Mouse (Mus musculus) Muller cell, postnatal 12 days (primary cell): ENCODE results near the gene Olfr69.
"Not testable (repeated sequence)": the region's sequence is repeated elsewhere in the genome, so short reads cannot be mapped to it uniquely, and the experiment has no call there.

Experiments
- DNase-seq: peaks from one replicate; pipeline ENCODE4 v3.0.0-alpha.2; 2015; ENCODE audit errors: inconsistent ontology term

Gene Olfr69

DNA sequence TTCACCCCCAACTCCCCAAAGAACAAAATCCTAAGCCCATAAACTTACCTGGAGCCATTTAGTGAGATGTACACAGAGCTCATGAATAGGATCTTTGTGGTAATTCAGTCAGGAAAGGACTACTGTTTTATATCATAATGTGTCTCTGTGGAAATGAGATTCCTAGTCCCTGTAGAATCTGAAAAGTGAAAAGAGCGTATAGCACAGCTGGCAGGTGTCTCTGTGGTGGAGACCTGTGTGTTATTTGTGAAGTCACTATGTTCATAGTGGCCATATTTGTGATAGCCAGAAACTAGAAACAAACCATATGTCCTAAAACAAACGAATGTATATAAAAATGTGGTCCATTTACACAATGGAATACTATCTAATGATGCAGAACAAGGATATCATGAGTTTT lies at the start of gene Olfr69:
TSS of gene Olfr69 (minus strand) at position 101 of the 400 bp plus-strand sequence.
- no peak for DNase-seq

DNA sequence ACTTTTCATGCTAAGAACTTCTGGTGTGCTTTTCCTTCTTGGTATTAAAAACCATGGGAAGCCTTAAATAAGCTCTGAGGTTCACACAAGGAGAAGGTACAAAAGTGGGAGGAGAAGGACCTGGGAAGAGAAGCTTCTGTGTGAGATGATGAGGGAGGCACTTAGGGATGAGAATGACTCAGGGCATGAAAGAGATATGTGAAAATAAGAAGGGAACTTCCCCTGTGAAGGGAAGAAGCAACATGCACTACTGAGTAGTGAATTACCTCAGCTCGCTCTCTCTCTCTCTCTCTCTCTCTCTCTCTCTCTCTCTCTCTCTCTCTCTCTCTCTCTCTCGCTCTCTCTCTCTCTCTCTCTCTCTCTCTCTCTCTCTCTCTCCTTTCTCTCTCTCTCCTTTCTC lies 43.7 kb upstream of the Olfr69 start:
- DNase-seq: not testable (repeated sequence)

DNA sequence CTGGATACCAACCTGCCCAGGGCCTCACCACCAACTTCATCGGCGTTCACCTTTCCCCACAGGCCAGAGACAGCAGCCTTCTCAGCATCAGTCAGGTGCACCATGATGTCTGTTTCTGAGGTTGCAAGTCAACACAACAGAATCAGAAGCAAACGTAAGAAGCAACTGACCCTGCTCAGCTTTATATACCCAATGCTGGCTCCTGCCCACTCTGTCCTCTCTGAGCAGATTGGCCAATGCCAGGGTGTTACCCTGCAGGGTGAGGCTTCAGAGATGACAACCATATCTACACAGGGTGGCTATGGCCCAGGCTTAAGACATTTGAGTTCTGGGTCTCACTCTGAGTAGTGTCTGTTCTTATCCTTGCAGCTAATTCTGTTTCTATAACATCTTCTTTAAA lies 42.4 kb upstream of the Olfr69 start, which contains the start of gene Hbb-bt:
TSS of gene Hbb-bt (minus strand) at position 231 of the 400 bp plus-strand sequence.
- DNase-seq: no peak

- DNase-seq: not testable (repeated sequence)
Observed at GRCm38 (mm10) chr7:103813152-103813551, 41.8 kb upstream of the Olfr69 start.

- no peak for DNase-seq
Observed at GRCm38 (mm10) chr7:103812174-103812573, 40.8 kb upstream of the Olfr69 start.

- DNase-seq: no peak
Observed at GRCm38 (mm10) chr7:103811223-103811845, 39.9 kb upstream of the Olfr69 start.

DNA sequence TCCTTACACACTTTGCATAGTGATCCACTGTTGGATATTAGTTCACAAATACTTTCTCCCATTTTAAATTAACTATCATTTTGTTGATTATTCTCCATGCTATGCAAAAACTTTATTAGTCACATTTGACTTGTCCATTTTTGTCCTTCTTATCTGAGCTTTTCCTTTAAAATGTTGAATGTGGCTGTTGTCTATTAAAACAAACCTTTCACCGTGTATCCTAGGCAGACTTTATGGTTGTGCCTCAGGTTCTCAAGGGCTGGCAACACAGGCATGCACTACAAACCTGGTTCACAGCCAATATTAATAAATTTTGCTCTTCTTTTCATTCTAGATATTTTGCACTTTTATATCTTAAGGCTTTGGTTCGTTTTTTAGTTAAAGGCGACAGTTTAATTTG lies 39.4 kb upstream of the Olfr69 start:
- DNase-seq: no peak

DNA sequence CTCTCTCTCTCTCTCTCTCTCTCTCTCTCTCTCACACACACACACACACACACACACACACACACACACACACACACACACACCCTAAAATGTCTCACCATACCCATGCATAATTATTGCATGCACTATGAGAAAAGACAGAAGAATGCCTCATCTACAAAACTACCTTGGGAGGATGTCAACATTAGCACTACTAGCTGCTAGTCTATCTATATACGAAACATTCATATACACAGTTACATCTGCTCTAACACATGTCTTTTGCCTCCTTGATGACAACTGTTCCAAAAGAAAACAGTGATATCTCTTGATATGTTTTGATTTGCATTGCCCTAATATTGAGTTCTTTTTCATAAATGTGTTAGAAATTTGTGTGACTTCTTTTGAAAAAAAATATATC lies 38.9 kb upstream of the Olfr69 start:
- no peak for DNase-seq

DNA sequence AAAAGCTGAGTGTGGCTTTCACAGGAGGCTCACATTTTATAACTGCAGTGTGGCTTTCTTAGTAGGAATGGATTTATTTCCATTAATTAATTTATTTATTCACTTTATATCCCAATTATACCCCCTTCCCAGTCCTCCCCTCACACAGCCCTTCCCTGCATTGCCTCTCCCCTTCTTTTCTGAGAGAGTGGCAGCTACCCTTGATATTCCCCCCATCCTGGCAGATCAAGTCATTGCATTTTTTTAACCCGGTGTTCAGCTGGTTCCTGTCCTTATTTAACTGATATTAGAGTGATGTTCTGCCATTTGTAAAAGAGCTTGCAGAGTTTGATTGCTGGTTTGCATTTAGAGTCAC lies 38.4 kb upstream of the Olfr69 start:
- DNase-seq: no peak

DNA sequence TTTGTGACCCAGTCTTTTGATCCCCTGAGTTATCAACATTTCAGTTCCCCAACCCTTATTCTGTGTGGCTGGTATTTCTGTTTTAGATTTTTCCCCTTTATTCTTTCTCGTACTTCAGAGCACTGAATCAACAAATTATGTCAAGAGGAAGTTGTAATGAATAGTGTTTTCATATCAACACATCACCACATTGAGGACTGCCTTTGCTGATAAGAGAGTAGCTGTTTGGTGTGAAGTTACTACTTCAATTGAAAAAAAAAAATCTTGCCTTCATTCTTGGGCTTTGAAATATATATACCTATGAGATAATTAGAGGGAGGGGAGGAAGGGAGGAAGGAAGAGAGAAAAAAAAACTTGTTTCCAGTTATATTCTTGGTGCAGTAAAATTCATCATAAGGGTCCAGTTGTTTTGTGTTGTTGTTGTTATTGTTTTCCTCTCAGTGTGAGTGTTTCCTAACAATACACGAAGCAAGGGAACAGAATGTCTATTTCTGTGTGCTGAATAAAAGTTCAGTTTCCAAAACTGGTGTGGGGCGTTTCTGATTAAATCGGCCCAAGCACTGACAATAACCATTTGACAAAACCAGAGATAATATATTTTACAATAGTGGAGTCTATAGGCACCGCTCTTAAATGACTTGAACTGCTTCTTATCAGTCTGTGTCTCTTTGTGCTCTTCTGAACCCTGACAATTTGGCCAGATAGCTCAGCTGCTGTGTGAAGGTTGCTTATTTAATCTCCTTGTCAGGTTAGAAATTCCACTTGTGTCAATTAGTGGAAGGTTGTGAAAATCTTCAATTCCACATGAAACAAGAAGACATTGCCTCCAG lies 37.8 kb upstream of the Olfr69 start:
- no peak for DNase-seq

GRCm38 (mm10) chr7:103808120-103808519 lies 36.7 kb upstream of the Olfr69 start:
- not testable (repeated sequence) for DNase-seq

DNA sequence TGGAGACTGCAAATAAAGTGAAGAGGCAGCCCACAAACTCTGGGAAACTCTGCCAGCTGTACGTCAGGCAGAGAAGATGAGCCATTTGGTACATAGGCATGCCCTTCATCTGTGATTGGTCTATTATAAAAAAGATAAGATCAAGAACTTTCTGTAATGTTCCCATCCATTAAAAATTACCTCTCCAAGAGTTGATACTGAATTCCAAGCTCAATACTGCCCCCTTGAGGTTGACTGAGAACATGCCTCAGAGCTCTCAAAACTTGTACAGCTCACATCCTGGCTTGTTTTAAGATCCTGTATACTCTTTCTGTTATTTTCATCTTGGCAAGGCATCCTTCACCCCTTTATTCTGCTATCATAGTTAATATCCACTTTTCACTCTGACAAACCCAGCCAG lies 35.5 kb upstream of the Olfr69 start:
- DNase-seq: peak; percentile 0

GRCm38 (mm10) chr7:103792669-103793388 lies 21.4 kb upstream of the Olfr69 start:
- DNase-seq: no peak

DNA sequence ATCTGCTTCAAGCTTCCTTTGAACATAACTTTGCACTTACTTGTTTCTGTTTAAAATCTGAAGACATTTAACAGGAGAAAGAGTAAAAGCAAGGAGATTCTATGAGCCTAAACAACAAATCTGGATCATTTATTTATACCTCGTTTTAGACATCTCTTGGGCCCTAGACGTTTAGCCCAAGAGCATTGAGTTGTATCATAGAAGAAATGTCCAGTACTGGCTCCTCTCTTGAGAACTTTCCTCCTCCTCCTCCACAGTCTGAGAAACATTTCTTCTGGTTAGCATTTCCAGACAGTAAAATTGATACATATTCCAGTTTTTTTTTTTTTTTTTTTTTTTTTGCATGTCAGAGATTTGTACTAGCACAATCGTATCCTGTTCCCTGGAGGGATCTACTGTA lies 20.3 kb upstream of the Olfr69 start, which contains the start of gene Olfr67:
TSS of gene Olfr67 (minus strand) at position 101 of the 400 bp plus-strand sequence.
- no peak for DNase-seq

DNA sequence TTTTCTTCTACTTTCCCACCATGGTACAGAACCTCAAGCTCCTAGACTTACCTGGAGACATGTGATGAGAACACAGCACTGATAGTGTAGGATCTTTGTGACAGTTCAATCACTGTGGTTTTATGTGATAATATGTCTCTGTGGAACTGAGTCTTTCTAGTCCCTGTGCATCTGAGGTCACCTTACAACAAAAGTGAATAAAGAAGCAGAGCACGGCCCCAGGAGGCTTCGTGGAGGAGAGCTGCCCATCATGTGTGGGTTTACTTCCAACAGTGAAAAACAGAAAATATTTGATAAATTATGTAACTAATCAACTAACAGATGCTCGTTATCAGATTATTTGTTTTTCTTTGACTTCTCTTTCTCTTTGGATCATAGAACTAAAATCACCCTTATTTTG lies 8.2 kb upstream of the Olfr69 start, which contains the start of gene Olfr68:
TSS of gene Olfr68 (minus strand) at position 101 of the 400 bp plus-strand sequence.
- DNase-seq: no peak

DNA sequence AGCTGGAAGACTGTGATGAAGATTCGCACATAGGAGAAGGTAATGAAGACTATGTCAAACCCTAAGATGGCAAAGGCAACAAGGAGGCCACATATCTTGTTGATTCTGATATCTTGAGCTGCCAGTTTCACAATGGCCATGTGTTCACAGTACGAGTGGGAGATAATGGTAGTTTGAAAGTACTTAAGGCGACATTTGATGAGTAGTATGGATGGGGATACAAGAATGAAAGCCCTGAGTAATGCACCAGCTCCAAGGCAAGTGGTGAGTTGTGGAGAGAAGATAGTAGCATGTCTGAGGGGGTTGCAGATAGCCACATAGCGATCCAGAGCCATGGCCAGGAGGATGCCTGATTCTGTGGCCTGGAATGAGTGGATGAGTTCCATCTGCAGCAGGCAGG lies 6.3 kb upstream of the Olfr69 start:
- DNase-seq: not testable (repeated sequence)

- DNase-seq: not testable (repeated sequence)
Observed at GRCm38 (mm10) chr7:103767687-103768086, 3.7 kb downstream of the Olfr69 start.

DNA sequence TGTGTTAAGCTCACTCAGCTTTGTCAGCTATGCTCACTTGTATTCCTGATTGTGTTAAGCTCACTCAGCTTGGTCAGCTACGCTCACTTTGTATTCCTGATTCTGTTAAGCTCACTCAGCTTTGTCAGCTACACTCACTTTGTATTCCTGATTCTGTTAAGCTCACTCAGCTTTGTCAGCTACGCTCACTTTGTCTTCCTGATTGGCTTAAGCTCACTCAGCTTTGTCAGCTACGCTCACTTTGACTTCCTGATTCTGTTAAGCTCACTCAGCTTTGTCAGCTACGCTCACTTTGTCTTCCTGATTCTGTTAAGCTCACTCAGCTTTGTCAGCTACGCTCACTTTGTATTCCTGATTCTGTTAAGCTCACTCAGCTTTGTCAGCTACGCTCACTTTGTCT lies 9.2 kb downstream of the Olfr69 start:
- DNase-seq: not testable (repeated sequence)

GRCm38 (mm10) chr7:103757233-103757632 lies 14.2 kb downstream of the Olfr69 start, which contains the start of gene Olfr630:
Gene Olfr630 (minus strand): TSS chr7:103757333.
- no peak for DNase-seq

DNA sequence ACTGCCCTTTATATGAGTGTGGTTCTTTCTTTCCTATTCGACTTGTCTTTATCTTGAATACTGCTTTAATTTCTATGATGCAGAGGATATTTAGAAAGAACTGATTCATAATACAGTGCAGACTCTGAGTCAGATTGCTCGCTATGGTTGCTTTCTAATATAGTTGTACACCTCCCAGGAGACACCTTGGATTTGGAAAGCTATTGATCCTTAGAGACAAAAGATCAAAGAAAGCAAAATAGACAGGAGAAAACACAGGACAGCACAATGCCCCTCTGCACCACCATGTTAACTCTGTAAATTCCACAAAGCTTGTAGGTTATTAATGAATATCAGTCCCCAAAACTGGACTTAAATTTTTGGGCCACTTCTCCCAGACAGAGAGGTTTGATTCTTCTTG lies 26.6 kb downstream of the Olfr69 start, which contains the start of gene Olfr629:
TSS of gene Olfr629 (minus strand) at position 101 of the 400 bp plus-strand sequence.
- no peak for DNase-seq

DNA sequence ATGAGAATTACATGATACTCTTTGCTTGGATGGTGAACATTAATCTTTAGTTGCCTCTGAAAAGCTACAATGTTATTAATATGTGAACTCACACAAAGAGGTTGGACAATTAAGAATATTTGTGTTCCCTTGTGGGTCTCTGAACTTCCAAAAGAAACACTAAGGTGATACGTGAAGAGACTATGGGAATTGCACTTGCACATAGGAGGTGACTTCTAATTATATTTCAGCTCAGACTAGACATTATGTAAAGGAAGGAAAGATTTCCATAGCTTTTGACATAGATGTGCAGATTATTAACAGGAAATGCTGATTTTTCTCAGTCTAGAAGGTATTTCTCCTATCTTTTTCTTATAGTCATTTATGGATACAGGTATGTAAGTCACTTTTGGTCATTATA lies 41.3 kb downstream of the Olfr69 start, which contains the start of gene Olfr628:
TSS of gene Olfr628 (plus strand) at position 301 of the 400 bp plus-strand sequence.
- no peak for DNase-seq

- DNase-seq: not testable (repeated sequence)
Observed at GRCm38 (mm10) chr7:103716398-103716797, 55.0 kb downstream of the Olfr69 start.
